Mouse (Mus musculus): ENCODE measurements around the gene Donson.

DNA sequence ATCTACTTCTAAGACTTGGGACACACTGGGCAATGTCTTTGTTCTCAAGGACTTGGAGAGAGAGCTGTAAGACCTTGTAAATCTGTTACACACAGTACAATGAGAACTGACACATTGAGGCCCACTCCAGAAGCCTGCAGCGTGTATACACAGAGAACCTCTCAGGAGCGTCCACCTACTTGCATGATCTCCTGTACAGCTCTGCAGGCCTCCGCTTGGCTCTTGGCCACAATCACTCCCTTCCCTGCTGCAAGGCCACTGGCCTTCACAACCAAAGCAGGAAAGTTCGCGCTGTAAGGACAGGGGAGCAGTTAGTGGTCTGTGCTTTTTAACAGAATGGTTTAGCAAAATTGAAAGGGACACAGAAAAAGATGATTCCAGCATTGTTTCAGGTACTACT lies 49.4 kb downstream of the Donson start:
- TF ChIP-seq POLR2A (IDR thresholded peaks at IDR 0.05; ENCODE audit: low read depth, low read length) (no peak), CTCF (IDR thresholded peaks at IDR 0.05; ENCODE audit: borderline replicate concordance, insufficient read depth, low read length) (no peak)

Measured in embryonic fibroblast, embryonic 13.5 days (primary cell).